Mouse (Mus musculus) midbrain, postnatal 0 days (tissue): ENCODE measurements at regions not wholly inside any gene's neighbourhood (a gene's known extent, or its start where the extent isn't known, plus 50 kb on each side); places are given as distances from the start of the nearest gene placed in this dataset.
A peak's percentile ranks its signal among the peaks of the same experiment; 100 is the strongest.

ENCODE experiments used
- ATAC-seq: fragments of 200-750 bp; cut with Nextera tagmentation; 2 replicates; pipeline ENCODE4 v1.8.0; 2017; ENCODE audit warnings: moderate number of reproducible peaks, mild to moderate bottlenecking, moderate TSS enrichment, moderate library complexity; ENCODE audit not compliant: low FRiP score
- DNase-seq: peaks from one replicate; pipeline ENCODE4 v3.0.0-alpha.2; 2015; ENCODE audit warnings: low spot score
- H3K27ac ChIP-seq: fragments of 300-500 bp; sonication (generic); 2 replicates; pipeline ENCODE4 v1.5.1; 2014; ENCODE audit warnings: low read depth, mild to moderate bottlenecking, low read length, mixed read lengths
- H3K27me3 ChIP-seq: fragments of 300-500 bp; sonication (generic); 2 replicates; pipeline ENCODE4 v1.6.1; 2014; ENCODE audit warnings: low read length, control low read depth, mixed read lengths; ENCODE audit not compliant: insufficient read depth
- H3K36me3 ChIP-seq: fragments of 300-500 bp; sonication (generic); 2 replicates; pipeline ENCODE4 v1.6.1; 2014; ENCODE audit warnings: low read length, control low read depth, mixed read lengths; ENCODE audit not compliant: insufficient read depth
- H3K4me1 ChIP-seq: fragments of 300-500 bp; sonication (generic); 2 replicates; pipeline ENCODE4 v1.6.1; 2014; ENCODE audit warnings: mild to moderate bottlenecking, control low read depth, antibody characterized with exemption, low read length, mixed read lengths; ENCODE audit not compliant: insufficient read depth
- H3K4me2 ChIP-seq: fragments of 300-500 bp; sonication (generic); 2 replicates; pipeline ENCODE4 v1.6.1; 2014; ENCODE audit warnings: low read depth, mild to moderate bottlenecking, low read length, mixed read lengths; ENCODE audit not compliant: poor library complexity, severe bottlenecking
- H3K4me3 ChIP-seq: fragments of 300-500 bp; sonication (generic); 2 replicates; pipeline ENCODE4 v1.5.1; 2014; ENCODE audit warnings: low read depth, mild to moderate bottlenecking, low read length, moderate library complexity
- H3K9ac ChIP-seq: fragments of 300-500 bp; sonication (generic); replicated peaks from 2 replicates; pipeline ENCODE4 v1.6.1; 2014; ENCODE audit warnings: mild to moderate bottlenecking, low read length, moderate library complexity, mixed read lengths; ENCODE audit not compliant: poor library complexity, severe bottlenecking
- H3K9me3 ChIP-seq: fragments of 300-500 bp; sonication (generic); 2 replicates; pipeline ENCODE4 v1.6.1; 2016; ENCODE audit warnings: low read length, control low read depth
- CTCF ChIP-seq: IDR thresholded peaks from 2 replicates; pipeline ENCODE4 v1.5.1; 2016; ENCODE audit warnings: antibody characterized with exemption, mild to moderate bottlenecking
- WGBS: fragments of 180-500 bp; shearing (Covaris S2); extraction: QIAGEN DNeasy Blood & Tissue Kit; methylation state at CpG from one replicate; pipeline ENCODE4 v1.1.7; 2014; 5-methylcytosine and 5-hydroxymethylcytosine counted together

- Histone ChIP-seq H3K27me3 (no peaks in the 10 kb centered on the region), H3K9ac (0 out of 2 replicates have a peak overlapping the region, but pooled peaks have one; percentile 19), H3K9me3 (no peaks in the 10 kb centered on the region), H3K4me2 (no peak overlapping the region), H3K36me3 (no peaks in the 10 kb centered on the region), H3K27ac (no peak overlapping the region), H3K4me1 (peaks cover 3% of the 10 kb centered on the region; the same call in 1 of the 2 replicates), H3K4me3 (no peak overlapping the region)
- no peak for TF ChIP-seq CTCF
- DNase-seq = peak; percentile 82
- 14% methylated on average over 6 of the region's 6 CpGs for WGBS
- ATAC-seq = peak; percentile 71
These were observed 265.6 kb downstream of the Gm49356 start for GRCm38 (mm10) chr15:59154407-59155288.

- no peak for DNase-seq
- H3K27ac ChIP-seq = no peak overlapping the region
These were observed 266.2 kb downstream of the Gm49356 start for GRCm38 (mm10) chr15:59155289-59155623.

GRCm38 (mm10) chr15:59156328-59156727 lies 267.2 kb downstream of the Gm49356 start:
- H3K27ac ChIP-seq = no peak overlapping the region
- peaks cover 3% of the 10 kb centered on the region; the same call in 1 of the 2 replicates for H3K4me1 ChIP-seq
- H3K4me2 ChIP-seq = no peak overlapping the region
- TF ChIP-seq CTCF = no peak
- H3K9ac ChIP-seq = no peak overlapping the region
- DNase-seq = no peak
- no peaks in the 10 kb centered on the region for H3K36me3 ChIP-seq
- no peak for ATAC-seq
- H3K4me3 ChIP-seq = no peak overlapping the region
- H3K27me3 ChIP-seq = no peaks in the 10 kb centered on the region
- 91% methylated on average over 7 of the region's 7 CpGs for WGBS
- no peaks in the 10 kb centered on the region for H3K9me3 ChIP-seq

More at GRCm38 (mm10) chr15:59155289-59155623, 266.2 kb downstream of the Gm49356 start:
- 0 out of 2 replicates have a peak, but pooled peaks have one; percentile 15 for ATAC-seq
- Histone ChIP-seq H3K36me3 (no peaks in the 10 kb centered on the region), H3K4me2 (no peak overlapping the region), H3K9ac (no peak overlapping the region), H3K4me1 (peaks cover 3% of the 10 kb centered on the region; the same call in 1 of the 2 replicates), H3K4me3 (no peak overlapping the region), H3K9me3 (no peaks in the 10 kb centered on the region), H3K27me3 (no peaks in the 10 kb centered on the region)
- no peak for TF ChIP-seq CTCF

GRCm38 (mm10) chr15:59158760-59159159 lies 269.7 kb downstream of the Gm49356 start:
- ATAC-seq = no peak
- no peak overlapping the region for H3K4me3 ChIP-seq
- DNase-seq = no peak
- H3K27me3 ChIP-seq = no peaks in the 10 kb centered on the region
- H3K4me2 ChIP-seq = no peak overlapping the region
- H3K9ac ChIP-seq = no peak overlapping the region
- no peaks in the 10 kb centered on the region for H3K36me3 ChIP-seq
- 96% methylated on average over 4 of the region's 4 CpGs for WGBS
- TF ChIP-seq CTCF = no peak
- H3K9me3 ChIP-seq = no peaks in the 10 kb centered on the region
- no peak overlapping the region for H3K27ac ChIP-seq
- H3K4me1 ChIP-seq = peaks cover 3% of the 10 kb centered on the region; the same call in 1 of the 2 replicates

- Histone ChIP-seq H3K4me1 (no peaks in the 10 kb centered on the region), H3K4me2 (no peak overlapping the region), H3K9ac (no peak overlapping the region), H3K4me3 (no peak overlapping the region), H3K27ac (no peak overlapping the region), H3K9me3 (no peaks in the 10 kb centered on the region), H3K27me3 (no peaks in the 10 kb centered on the region), H3K36me3 (no peaks in the 10 kb centered on the region)
- peak; percentile 24 for DNase-seq
- WGBS = 95% methylated on average over 15 of the region's 17 CpGs
- no peak for ATAC-seq
- TF ChIP-seq CTCF = no peak
These were observed 272.1 kb downstream of the Gm49356 start for GRCm38 (mm10) chr15:59160931-59161920.
